Mouse (Mus musculus): Measurements from ENCODE around the gene Utf1.

The Utf1 gene

DNA sequence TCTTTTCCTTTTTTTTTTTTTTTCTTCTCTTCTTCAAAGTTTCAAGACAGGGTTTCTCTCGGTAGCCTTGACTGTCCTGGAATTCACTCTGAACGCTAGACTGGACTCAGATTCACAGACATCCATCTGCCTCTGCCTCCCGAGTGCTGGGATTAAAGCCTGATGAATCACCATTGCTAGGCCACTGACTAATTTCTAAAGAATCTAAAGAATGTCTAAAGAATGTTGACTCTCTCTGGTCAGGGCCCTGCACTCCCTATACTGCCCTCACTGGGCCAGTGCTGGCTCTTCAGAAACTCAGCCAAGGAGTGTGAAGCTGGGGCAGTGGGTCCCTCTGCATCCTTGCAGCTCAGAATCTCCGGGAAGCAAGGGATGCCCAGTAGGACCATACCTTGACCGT lies 31.9 kb downstream of the Utf1 start:
- no peak for DNase-seq

DNA sequence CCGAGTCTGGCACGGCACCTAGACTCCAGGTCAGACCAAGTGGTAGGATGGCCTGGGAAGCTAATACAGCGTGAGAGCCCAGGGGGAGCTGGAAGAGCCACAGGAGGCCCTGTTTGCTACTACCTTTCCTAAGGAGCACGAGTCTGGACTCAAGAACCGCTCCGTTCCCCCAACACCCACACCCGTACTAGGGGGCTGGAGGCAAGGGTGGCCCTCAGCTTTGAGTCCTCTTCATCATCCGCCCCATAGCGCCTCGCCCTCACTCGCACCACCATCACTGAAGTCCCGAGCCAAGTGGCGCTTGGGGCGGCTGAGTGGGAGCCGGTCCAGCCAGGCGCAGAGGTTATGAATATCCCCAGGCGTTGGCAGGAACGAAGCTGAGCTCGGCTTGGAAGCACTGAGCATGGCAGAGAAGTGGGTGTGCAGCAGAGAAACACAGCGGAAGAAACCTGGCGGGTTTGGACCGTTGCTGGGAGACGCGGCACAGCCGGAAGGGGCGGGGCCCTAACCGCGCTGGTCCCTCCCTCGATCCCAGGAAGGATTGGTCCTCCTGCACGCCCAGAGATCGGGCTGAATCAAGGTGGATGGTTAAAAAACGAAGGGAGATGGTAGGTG lies 34.8 kb downstream of the Utf1 start, which contains the start of gene 6430531B16Rik:
Gene 6430531B16Rik (minus strand): TSS at position 478 of the 615 bp plus-strand sequence.
- peak; percentile 92 for DNase-seq

DNA sequence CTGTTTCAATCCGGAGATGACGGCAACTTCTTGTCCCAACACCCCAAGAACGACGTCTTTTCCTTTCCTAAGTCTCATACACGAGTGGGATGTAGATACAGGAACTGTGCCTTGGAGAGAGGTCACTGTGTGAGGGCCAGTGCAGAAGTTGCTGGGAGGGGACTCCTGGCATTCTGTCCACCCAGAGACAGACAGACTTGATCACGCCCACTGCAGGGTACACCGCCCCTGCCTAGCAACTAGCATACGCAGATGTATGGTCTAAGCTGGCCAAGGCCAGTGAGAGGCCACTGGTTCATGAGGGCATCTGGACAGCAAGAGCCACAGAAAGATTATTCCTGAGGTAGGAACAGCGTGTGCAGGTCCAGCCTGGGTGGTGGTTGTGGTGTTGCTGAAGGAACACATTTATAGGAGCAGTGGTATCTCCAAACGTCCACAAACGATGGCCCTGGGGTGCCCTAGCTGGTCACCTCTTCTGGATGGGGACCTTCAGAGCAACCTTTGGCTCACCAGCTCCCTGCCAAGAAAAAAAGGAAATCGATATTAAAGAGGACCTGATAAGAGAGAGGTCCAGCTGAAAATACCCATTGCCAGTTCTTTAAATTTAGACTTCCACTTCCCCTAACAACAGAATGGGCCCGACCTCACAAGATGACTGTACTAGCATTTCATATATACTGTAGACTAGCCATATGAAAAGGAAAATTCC lies 35.6 kb downstream of the Utf1 start:
- peak; percentile 47 for DNase-seq

DNA sequence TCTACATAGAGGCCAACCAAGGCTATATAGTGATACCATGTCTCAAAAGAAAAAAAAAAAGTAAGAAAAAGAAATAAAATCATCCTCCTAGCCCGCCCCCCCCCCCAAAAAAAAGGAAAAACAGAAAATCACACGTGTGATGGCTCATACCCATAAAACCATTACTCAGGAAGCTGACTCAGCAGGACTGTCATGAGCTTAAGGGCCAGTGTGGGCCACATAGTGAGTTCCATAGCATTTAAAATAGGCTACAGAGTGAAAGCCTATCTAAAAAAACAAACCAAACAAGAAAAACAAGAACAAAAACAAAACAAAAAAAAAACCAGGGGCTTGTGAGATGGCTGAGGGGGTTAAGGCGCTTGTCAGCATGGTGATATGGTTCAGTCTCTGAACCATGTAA lies 37.2 kb downstream of the Utf1 start:
- DNase-seq, result no peak

DNA sequence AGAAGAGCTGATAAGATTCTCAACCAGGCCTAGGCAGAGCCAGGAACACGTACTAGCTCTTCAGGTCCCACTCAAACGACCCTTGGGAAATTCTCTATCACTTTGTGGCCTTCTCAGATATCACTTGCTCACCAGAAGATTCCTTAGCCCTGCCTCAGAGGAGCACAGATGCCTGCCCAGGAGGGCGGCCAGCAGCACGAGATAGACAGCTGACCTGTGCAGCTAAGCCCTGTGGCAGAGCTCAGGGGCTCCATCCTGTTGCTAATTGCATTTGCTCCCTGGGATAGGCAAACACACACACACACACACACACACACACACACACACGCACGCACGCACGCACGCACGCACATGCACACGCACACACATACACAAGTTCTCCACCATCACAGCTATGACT lies 38.5 kb downstream of the Utf1 start:
- no peak for DNase-seq

DNA sequence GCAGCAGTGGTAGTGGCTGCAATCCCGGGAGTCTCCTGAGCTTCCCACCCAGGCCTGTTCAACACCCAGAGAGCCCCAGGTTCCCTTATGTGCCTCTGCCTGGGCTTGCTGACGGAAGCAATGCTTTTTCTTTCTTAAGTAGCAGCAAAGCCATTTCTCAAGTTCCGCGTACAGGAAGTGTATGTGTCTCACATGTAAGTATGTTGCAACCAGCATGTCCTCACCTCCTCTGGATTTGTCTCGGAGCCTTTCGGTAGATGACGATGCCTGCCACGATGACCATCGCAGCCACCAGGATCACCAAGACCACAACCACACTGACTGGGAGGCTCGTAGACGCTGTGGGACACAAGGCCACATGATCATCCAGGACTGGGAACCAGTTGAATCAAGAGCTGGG lies 40.9 kb downstream of the Utf1 start:
- peak; percentile 27 for DNase-seq

DNA sequence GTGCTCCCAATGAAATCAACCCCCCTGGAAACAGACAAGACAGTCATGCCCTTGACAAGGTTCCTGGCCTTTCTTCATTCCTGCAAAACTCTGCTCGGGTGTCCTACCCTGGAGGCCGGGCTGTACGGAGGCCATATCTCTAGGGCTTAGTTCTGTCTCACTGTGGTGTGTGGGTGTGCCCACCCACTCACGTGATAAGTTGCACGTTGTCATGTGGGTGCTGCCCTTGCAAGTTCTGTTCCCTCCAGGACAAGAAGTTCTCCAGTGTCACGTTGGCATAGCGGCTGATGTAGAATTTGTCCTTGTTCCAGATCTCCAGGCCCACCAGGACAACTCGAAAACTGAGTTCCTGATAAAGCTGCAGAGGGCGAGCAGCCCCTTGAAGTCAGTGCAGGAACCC lies 44.7 kb downstream of the Utf1 start:
- DNase-seq, result no peak

DNA sequence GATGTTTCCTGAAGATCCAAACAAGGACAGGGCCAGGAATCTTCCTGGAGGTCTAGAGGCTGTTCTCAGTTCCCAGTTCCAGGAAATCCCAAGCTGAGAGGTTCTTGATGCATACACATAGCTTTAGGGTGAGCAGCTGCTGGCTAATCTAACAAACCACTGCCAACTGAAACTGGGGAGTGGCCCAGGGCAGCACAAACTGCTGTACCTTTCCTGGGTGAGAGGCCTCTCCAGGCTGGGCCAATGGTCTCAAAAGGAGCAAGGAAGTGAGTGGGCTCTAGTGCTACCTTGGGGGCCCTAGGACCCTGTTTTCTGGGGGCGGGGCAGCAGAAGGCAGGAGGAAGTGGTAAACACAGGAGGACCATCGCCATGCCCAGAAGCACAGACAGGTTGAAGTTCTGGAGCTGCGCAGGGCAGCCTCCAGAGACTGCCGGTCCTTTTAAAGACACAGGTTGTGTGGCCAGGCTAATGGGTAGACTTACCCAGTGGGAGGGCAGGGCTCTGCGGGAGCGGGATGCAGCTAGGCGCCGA lies 47.3 kb downstream of the Utf1 start:
- DNase-seq, result no peak

DNA sequence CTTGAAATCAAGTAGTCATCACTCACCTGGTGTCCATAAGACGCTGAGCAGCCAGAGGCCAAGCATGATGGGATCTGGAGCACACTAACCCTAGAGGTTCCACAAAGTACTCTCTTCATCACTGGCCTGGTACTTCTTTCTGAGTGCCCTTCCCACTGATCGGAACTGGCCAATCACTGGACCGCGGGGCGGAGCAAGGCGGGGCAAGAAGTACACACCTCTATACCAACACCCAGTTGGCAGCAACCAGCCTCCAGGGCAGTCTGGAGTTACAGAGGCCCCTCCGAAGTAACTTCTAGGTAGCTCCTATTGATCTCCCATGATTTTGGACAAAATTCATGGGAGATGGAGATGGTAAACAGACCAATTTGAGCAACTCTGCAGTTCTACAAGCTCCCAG lies 48.8 kb downstream of the Utf1 start, which contains the start of gene Adam8:
Gene Adam8 (minus strand): TSS at position 157 of the 400 bp plus-strand sequence.
- no peak for DNase-seq

DNA sequence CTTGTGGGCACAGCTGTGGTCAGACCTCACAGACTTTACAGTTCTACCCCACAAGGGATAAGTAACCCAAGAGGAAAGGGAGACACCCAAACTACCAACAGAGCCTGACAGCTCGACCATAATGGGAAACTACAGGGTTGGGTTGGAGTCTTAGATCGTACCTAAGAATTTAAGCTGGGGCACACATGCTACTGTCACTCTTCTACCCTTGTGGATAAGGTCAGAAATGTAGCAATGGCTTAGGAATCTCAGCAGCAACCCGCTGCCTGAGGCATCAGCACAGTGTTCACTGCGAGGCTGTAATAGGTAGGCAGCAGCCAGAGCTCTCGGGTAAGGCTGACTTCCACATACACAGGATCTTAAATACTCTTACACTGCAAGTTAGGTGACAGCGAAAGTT lies 49.9 kb downstream of the Utf1 start:
- DNase-seq, result no peak

DNA sequence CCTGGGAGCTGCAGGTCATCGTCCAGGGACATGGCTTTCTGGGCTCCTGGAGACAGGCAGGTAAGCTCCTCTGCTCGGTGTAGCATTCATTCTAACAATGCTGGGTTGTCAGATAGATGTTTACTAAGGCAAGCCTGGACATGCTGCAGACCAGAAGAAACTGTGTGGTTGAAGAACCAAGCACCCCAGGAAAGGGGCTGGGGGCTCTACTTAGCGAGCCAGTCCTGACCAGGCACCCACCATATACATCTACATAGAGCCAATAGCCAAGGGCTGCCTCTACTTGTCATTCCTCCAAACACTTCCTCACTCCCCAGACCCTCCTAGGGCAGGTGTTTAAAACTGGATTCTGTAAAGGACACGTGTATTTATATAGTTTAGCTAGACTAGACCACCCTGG lies 50.6 kb downstream of the Utf1 start:
- no peak for DNase-seq

DNA sequence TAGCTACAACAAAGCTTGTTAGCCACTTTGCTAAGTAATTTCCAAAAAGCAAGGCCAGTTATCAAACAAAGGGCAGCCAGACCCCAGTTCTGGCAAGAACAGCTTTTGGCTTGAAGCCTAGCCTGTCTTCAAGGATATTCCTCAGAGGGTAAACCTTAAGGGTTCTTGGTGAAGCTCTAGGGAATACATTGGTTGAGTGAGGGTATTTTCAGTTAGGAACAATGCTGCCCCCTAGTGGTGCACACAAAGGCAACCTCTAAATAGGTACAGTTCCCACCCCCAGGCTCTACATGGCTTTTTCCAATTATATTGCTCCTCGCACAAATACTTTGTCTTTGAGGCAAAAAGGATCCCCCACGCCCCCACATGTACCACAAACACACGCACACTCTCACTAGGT lies 51.1 kb downstream of the Utf1 start:
- peak; percentile 71 for DNase-seq
